Mouse (Mus musculus) kidney, postnatal 0 days (tissue): ENCODE results near the gene Fyttd1. TPM values are rescaled to one million over a fixed set of nuclear protein-coding genes. Genes with fewer than 3 reads are reported as not detected.
A peak's percentile ranks its signal among the peaks of the same experiment; 100 is the strongest.

ENCODE experiments used
- ATAC-seq: fragments of 200-750 bp; cut with Nextera tagmentation; replicated peaks from 2 replicates; pipeline ENCODE4 v1.8.0; 2017; ENCODE audit warnings: low read depth, moderate number of reproducible peaks, moderate TSS enrichment, moderate library complexity; ENCODE audit not compliant: low FRiP score
- DNase-seq: peaks from one replicate; pipeline ENCODE4 v3.0.0-alpha.2; 2016; ENCODE audit warnings: low spot score
- H3K27ac ChIP-seq: fragments of 300-500 bp; sonication (generic); 2 replicates; pipeline ENCODE4 v1.5.1; 2014; ENCODE audit warnings: mild to moderate bottlenecking
- H3K27me3 ChIP-seq: fragments of 300-500 bp; sonication (generic); 2 replicates; pipeline ENCODE4 v1.6.1; 2014; ENCODE audit warnings: low read length, mixed read lengths; ENCODE audit not compliant: insufficient read depth
- H3K36me3 ChIP-seq: fragments of 300-500 bp; sonication (generic); 2 replicates; pipeline ENCODE4 v1.6.1; 2014; ENCODE audit warnings: low read length, mixed read lengths; ENCODE audit not compliant: insufficient read depth
- H3K4me1 ChIP-seq: fragments of 300-500 bp; sonication (generic); replicated peaks from 2 replicates; pipeline ENCODE4 v1.6.1; 2014; ENCODE audit warnings: antibody characterized with exemption, low read length, mixed read lengths; ENCODE audit not compliant: insufficient read depth
- H3K4me2 ChIP-seq: fragments of 300-500 bp; sonication (generic); 2 replicates; pipeline ENCODE4 v1.6.1; 2014; ENCODE audit warnings: mild to moderate bottlenecking, low read length, moderate library complexity, mixed read lengths
- H3K4me3 ChIP-seq: fragments of 300-500 bp; sonication (generic); replicated peaks from 2 replicates; pipeline ENCODE4 v1.5.1; 2014; ENCODE audit warnings: low read depth, low read length
- H3K9ac ChIP-seq: fragments of 300-500 bp; sonication (generic); 2 replicates; pipeline ENCODE4 v1.6.1; 2014; ENCODE audit warnings: low read depth, low read length
- H3K9me3 ChIP-seq: fragments of 300-500 bp; sonication (generic); replicated peaks from 2 replicates; pipeline ENCODE4 v1.6.1; 2016; ENCODE audit warnings: low read length, inconsistent platforms, mixed read lengths
- CTCF ChIP-seq: IDR thresholded peaks from 2 replicates; pipeline ENCODE4 v1.5.1; 2016; ENCODE audit warnings: antibody characterized with exemption, low read depth, mild to moderate bottlenecking, moderate library complexity
- WGBS: fragments of 180-500 bp; shearing (Covaris S2); extraction: QIAGEN DNeasy Blood & Tissue Kit; methylation state at CpG from one replicate; pipeline ENCODE4 v1.1.7; 2014; 5-methylcytosine and 5-hydroxymethylcytosine counted together
- polyA plus RNA-seq: library from polyadenylated mRNA; unstranded; fragments of >200 nt; fragmentation: Nextera tagmentation; extraction: Ambion mirVana; gene quantifications from 2 replicates; pipeline ENCODE4 v1.2.1, GENCODE M21; 2015

Fyttd1 gene
- polyA plus RNA-seq, 1 experiment from 2014 or later, result 113 TPM

DNA sequence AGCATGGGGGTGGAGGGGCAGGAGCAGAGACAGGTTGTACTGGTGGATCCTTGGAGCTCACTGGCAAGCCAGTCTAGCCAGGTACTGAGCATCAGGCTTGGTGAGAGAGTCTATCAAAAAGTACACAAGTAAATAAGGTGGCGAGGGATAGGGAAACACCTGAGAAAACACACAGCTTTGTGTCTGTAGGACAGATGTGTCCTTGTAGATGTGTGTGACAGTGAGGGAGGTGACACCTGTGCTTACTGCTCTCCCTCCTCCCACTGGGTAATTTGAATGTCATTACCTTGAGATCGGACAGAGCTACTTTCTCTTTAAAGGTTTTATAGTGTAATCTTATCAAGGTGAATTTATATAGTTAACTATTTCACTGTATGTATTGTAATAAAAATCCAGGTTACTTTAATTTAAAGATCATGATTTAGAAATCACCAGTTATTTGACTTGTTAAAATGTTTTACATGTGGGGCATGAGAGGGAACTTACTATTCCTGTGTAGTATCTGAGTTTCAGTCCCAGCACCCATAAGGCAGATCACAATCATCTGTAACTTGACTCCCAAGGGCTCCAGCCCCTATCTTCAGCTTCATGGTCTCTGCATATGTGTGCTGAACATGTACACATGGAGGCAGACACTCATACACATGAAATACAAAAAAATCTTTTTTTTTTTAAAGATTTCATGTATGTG is 24.2 kb downstream of the Fyttd1 start:
- no peak for TF ChIP-seq CTCF
- H3K9me3 ChIP-seq, result no peaks in the 10 kb centered on the region
- WGBS, result 74% methylated on average over 2 of the region's 2 CpGs
- no peak overlapping the region for H3K9ac ChIP-seq
- no peak overlapping the region for H3K4me3 ChIP-seq
- no peaks in the 10 kb centered on the region for H3K27me3 ChIP-seq
- ATAC-seq (no peak), DNase-seq (no peak)
- H3K4me2 ChIP-seq, result no peak overlapping the region
- H3K36me3 ChIP-seq, result peaks cover 13% of the 10 kb centered on the region
- H3K27ac ChIP-seq, result no peak overlapping the region
- H3K4me1 ChIP-seq, result no peaks in the 10 kb centered on the region

DNA sequence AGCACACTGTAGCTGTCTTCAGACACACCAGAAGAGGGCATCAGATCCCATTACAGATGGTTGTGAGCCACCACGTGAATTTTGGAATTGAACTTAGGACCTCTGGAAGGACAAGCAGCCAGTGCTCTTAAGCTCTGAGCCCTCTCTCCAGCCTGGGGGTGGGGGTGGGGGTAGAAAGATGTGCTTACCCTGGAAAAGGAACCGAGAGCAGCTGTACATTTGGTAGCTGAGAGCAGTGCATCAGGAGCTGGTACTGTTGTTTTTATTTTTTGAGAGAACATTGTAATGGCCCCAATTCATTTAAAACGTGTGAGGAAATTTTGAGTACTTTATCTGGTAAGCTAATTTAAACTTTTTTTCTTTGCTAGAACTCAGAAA is 24.7 kb downstream of the Fyttd1 start:
- peaks cover 13% of the 10 kb centered on the region for H3K36me3 ChIP-seq
- no peaks in the 10 kb centered on the region for H3K9me3 ChIP-seq
- no peak for ATAC-seq

GRCm38 (mm10) chr16:32906186-32906585 is 28.9 kb downstream of the Fyttd1 start:
- Histone ChIP-seq H3K4me1 (no peaks in the 10 kb centered on the region; the same call in 1 of the 2 replicates), H3K9ac (no peak overlapping the region), H3K4me3 (no peak overlapping the region), H3K36me3 (peaks cover 11% of the 10 kb centered on the region; the same call in 1 of the 2 replicates), H3K27me3 (no peaks in the 10 kb centered on the region), H3K27ac (no peak overlapping the region), H3K4me2 (no peak overlapping the region), H3K9me3 (no peaks in the 10 kb centered on the region)
- WGBS, result 73% methylated on average over 2 of the region's 2 CpGs
- DNase-seq (no peak), ATAC-seq (no peak)
- no peak for TF ChIP-seq CTCF

More for the DNA sequence above, 24.7 kb downstream of the Fyttd1 start:
- WGBS, result 67% methylated on average over 3 of the region's 3 CpGs
- no peak overlapping the region for H3K4me3 ChIP-seq
- TF ChIP-seq CTCF, result no peak
- DNase-seq, result no peak
- no peak overlapping the region for H3K4me2 ChIP-seq
- H3K27ac ChIP-seq, result no peak overlapping the region
- no peaks in the 10 kb centered on the region; the same call in 1 of the 2 replicates for H3K4me1 ChIP-seq
- H3K27me3 ChIP-seq, result no peaks in the 10 kb centered on the region
- no peak overlapping the region for H3K9ac ChIP-seq

GRCm38 (mm10) chr16:32906727-32907126 is 29.4 kb downstream of the Fyttd1 start:
- DNase-seq (peak; percentile 58), ATAC-seq (no peak)
- WGBS, result 16% methylated on average over 8 of the region's 8 CpGs
- Histone ChIP-seq H3K27ac (0 out of 2 replicates have a peak overlapping the region, but pooled peaks have one; percentile 20), H3K36me3 (peaks cover 11% of the 10 kb centered on the region; the same call in 1 of the 2 replicates), H3K4me2 (no peak overlapping the region), H3K4me1 (no peaks in the 10 kb centered on the region; the same call in 1 of the 2 replicates), H3K27me3 (no peaks in the 10 kb centered on the region), H3K9me3 (no peaks in the 10 kb centered on the region), H3K9ac (no peak overlapping the region), H3K4me3 (no peak overlapping the region)
- no peak for TF ChIP-seq CTCF

GRCm38 (mm10) chr16:32913212-32913611 is 35.9 kb downstream of the Fyttd1 start:
- no peak for TF ChIP-seq CTCF
- H3K9ac ChIP-seq, result no peak overlapping the region
- no peaks in the 10 kb centered on the region for H3K36me3 ChIP-seq
- no peak overlapping the region for H3K4me3 ChIP-seq
- no peaks in the 10 kb centered on the region for H3K27me3 ChIP-seq
- peak overlapping the region; percentile 72 for H3K4me2 ChIP-seq
- ATAC-seq (no peak), DNase-seq (no peak)
- H3K27ac ChIP-seq, result no peak overlapping the region
- no peaks in the 10 kb centered on the region for H3K4me1 ChIP-seq
- H3K9me3 ChIP-seq, result no peaks in the 10 kb centered on the region
- WGBS, result 63% methylated on average over 7 of the region's 7 CpGs

- H3K36me3 ChIP-seq, result no peaks in the 10 kb centered on the region
- peak within 1 kb of the TSS; percentile 93 for H3K27ac ChIP-seq
- ATAC-seq (peak; percentile 90), DNase-seq (peak; percentile 97)
- no peaks in the 10 kb centered on the region for H3K4me1 ChIP-seq
- H3K9ac ChIP-seq, result peak within 1 kb of the TSS; percentile 95
- TF ChIP-seq CTCF, result no peak
- H3K9me3 ChIP-seq, result no peaks in the 10 kb centered on the region
- H3K4me2 ChIP-seq, result peak within 1 kb of the TSS; percentile 72
- H3K27me3 ChIP-seq, result no peaks in the 10 kb centered on the region
- WGBS, result under 1% methylated on average over 79 of the region's 85 CpGs
- peak within 1 kb of the TSS; percentile 97 for H3K4me3 ChIP-seq
Observed at GRCm38 (mm10) chr16:32913937-32914881, 36.9 kb downstream of the Fyttd1 start, which contains the start of gene Lrch3. Gene Lrch3, plus strand, starts transcription at chr16:32914100.
